Mouse (Mus musculus): ENCODE data around the gene Tmem9b.

DNA sequence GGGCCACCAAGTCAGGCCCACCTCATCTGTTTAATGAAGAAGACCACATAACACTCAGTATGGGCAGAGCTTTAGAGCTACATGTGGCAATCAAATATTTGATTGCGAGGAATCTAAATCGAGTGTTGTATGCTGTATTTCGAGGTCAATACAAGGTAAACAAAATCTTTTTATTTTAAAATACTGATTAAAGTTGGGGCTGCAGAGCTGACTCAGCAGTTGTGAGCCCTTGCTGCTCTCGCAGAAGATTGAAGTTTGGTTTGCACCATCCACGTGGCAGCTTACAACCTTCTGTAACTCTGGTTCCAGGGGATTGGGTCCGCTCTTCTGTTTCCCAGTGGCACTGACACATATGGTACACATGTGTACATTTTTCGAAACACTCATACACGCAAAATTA lies 1.4 kb upstream of the Tmem9b start:
- no peak for TF ChIP-seq CTCF (IDR thresholded peaks at IDR 0.05; ENCODE audit: control insufficient read depth, insufficient read depth, insufficient replicate concordance, low read depth, low read length)
- no peak for TF ChIP-seq POLR2A (IDR thresholded peaks at IDR 0.05; ENCODE audit: control insufficient read depth, low read depth, low read length)
